Mouse (Mus musculus) spleen, adult 2 months (tissue): ENCODE measurements around the gene Polr2c.

Experiments
- CTCF ChIP-seq: fragments of 200-500 bp; IDR thresholded peaks from 2 replicates; pipeline ENCODE4 v1.5.1; 2011; ENCODE audit warnings: mild to moderate bottlenecking, inconsistent platforms; ENCODE audit not compliant: insufficient read depth, insufficient read length, insufficient replicate concordance; ENCODE audit errors: extremely low read depth
- POLR2A ChIP-seq: fragments of 200-500 bp; IDR thresholded peaks from 2 replicates; pipeline ENCODE4 v1.6.1; 2011; ENCODE audit warnings: low read depth, low read length, inconsistent platforms

GRCm38 (mm10) chr8:94863897-94864673 is 6.8 kb downstream of the Polr2c start:
- no peak for TF ChIP-seq CTCF
- TF ChIP-seq POLR2A, result no peak
